Mouse (Mus musculus): ENCODE measurements at regions not wholly inside any gene's neighbourhood (a gene's known extent, or its start where the extent isn't known, plus 50 kb on each side); places are given as distances from the start of the nearest gene placed in this dataset.

DNA sequence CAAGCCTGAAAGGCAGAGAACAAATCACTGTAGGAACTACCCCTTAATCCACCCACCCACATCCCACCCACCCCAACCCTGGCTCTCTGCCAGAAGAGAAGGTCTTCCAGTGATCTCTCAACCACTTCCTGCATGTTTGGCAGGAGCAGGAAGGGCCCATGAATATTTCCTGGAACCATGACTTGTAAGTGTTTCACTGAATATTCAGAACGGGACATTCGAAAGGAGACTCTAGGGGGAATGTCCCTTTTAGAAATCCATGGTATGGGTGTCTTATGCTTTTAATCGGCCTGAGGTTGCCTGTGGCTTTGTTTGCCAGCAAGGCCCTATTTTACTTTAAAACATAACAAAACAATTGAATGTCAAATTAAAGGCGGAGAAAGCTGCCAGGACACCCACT is 66.0 kb downstream of the Dkk1 start:
- H3K9me3 ChIP-seq (ENCODE audit: control insufficient read depth, low read length), result no peaks in the 10 kb centered on the region
- H3K27me3 ChIP-seq (ENCODE audit: control insufficient read depth, insufficient read depth, low read length), result no peaks in the 10 kb centered on the region
- no peak overlapping the region for H3K4me3 ChIP-seq (replicated peaks; ENCODE audit: low read length)
- no peak for DNase-seq (ENCODE audit: low spot score)
- H3K4me1 ChIP-seq (replicated peaks; ENCODE audit: control insufficient read depth, insufficient read depth, low read length), result 0 out of 2 replicates have a peak, but pooled peaks cover 2% of the 10 kb centered on the region
- no peak overlapping the region for H3K27ac ChIP-seq
- ATAC-seq (ENCODE audit: low FRiP score), result no peak
- H3K4me2 ChIP-seq (replicated peaks), result no peak overlapping the region; the same call in 1 of the 2 replicates
- no peak overlapping the region for H3K9ac ChIP-seq
- no peaks in the 10 kb centered on the region for H3K36me3 ChIP-seq (replicated peaks; ENCODE audit: control insufficient read depth, insufficient read depth)
- WGBS, result 28% methylated on average over 4 of the region's 4 CpGs

DNA sequence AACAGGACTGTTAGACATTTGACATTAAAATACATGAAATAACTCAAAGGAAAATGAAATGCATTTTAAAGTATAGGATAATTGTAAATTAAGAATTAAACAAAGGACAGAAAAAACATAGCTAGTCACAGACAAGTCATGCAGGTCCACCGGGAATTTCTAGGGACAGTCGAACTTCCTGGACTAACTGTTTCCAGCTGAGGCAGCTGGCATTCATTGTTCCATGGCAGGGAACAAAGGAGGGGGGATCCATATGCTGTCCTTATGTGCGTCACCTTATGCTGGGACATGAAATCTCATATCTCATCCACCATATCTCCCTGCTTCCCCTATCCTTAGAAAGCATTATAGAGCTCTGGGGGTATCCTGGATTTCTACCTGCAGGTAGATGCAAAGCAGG is 59.7 kb downstream of the Dkk1 start:
- Histone ChIP-seq H3K36me3 (replicated peaks; ENCODE audit: control insufficient read depth, insufficient read depth) (no peaks in the 10 kb centered on the region), H3K27ac (no peak overlapping the region), H3K27me3 (ENCODE audit: control insufficient read depth, insufficient read depth, low read length) (no peaks in the 10 kb centered on the region), H3K9ac (no peak overlapping the region), H3K4me3 (replicated peaks; ENCODE audit: low read length) (no peak overlapping the region), H3K9me3 (ENCODE audit: control insufficient read depth, low read length) (no peaks in the 10 kb centered on the region), H3K4me2 (replicated peaks) (no peak overlapping the region), H3K4me1 (replicated peaks; ENCODE audit: control insufficient read depth, insufficient read depth, low read length) (no peaks in the 10 kb centered on the region)
- ATAC-seq (ENCODE audit: low FRiP score) (no peak), DNase-seq (ENCODE audit: low spot score) (no peak)
- 38% methylated on average over 3 of the region's 3 CpGs for WGBS

DNA sequence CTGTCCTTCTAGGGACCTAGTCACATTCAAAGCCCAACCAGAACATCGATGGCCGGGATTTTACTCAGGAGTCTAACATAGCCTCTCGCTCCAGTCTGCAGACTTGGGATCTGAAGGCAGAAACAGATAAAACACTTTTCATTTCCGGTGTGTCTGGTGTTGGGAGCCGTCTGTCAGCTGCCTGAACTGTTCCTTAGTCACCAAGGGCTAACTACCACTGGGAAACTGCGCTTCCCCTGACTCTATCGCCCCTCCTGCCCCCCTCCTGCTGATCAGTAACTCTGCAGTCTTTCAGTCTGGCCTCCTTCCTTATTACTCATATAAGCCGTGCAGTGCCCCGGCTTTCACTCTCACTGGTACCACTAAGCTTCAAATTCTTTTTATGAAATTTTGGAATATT is 58.5 kb downstream of the Dkk1 start:
- ATAC-seq (ENCODE audit: low FRiP score), result no peak
- H3K36me3 ChIP-seq (replicated peaks; ENCODE audit: control insufficient read depth, insufficient read depth), result no peaks in the 10 kb centered on the region
- H3K4me3 ChIP-seq (replicated peaks; ENCODE audit: low read length), result no peak overlapping the region
- no peaks in the 10 kb centered on the region for H3K4me1 ChIP-seq (replicated peaks; ENCODE audit: control insufficient read depth, insufficient read depth, low read length)
- H3K4me2 ChIP-seq (replicated peaks), result no peak overlapping the region
- no peaks in the 10 kb centered on the region for H3K9me3 ChIP-seq (ENCODE audit: control insufficient read depth, low read length)
- no peaks in the 10 kb centered on the region for H3K27me3 ChIP-seq (ENCODE audit: control insufficient read depth, insufficient read depth, low read length)
- WGBS, result 60% methylated on average over 9 of the region's 9 CpGs
- no peak for DNase-seq (ENCODE audit: low spot score)
- no peak overlapping the region for H3K9ac ChIP-seq
- H3K27ac ChIP-seq, result no peak overlapping the region

Data from hindbrain, embryonic 14.5 days (tissue).